Mouse (Mus musculus): ENCODE results near the gene Kyat1.
A peak's percentile ranks its signal among the peaks of the same experiment; 100 is the strongest.
"Not testable (repeated sequence)": the region's sequence is repeated elsewhere in the genome, so short reads cannot be mapped to it uniquely, and the experiment has no call there.

Kyat1 gene

GRCm38 (mm10) chr2:30173541-30174240 is 32.0 kb downstream of the Kyat1 start:
- DNase-seq (ENCODE audit: low spot score): no peak

GRCm38 (mm10) chr2:30171997-30172382 is 33.7 kb downstream of the Kyat1 start:
- DNase-seq (ENCODE audit: low spot score): no peak

GRCm38 (mm10) chr2:30171371-30171996 is 34.2 kb downstream of the Kyat1 start, which contains the start of gene Endog:
Gene Endog (plus strand): TSS chr2:30171493.
- DNase-seq (ENCODE audit: low spot score): peak; percentile 82

GRCm38 (mm10) chr2:30166677-30167076 is 39.0 kb downstream of the Kyat1 start:
- no peak for DNase-seq (ENCODE audit: low spot score)

GRCm38 (mm10) chr2:30164340-30164932 is 41.2 kb downstream of the Kyat1 start:
- DNase-seq (ENCODE audit: low spot score): no peak

- no peak for DNase-seq (ENCODE audit: low spot score)
Measured at GRCm38 (mm10) chr2:30161809-30162208, 43.8 kb downstream of the Kyat1 start.

- not testable (repeated sequence) for DNase-seq (ENCODE audit: low spot score)
Measured at GRCm38 (mm10) chr2:30159871-30160270, 45.8 kb downstream of the Kyat1 start.

GRCm38 (mm10) chr2:30152616-30153015 is 53.0 kb downstream of the Kyat1 start:
- no peak for DNase-seq (ENCODE audit: low spot score)

GRCm38 (mm10) chr2:30151840-30152239 is 53.8 kb downstream of the Kyat1 start:
- no peak for DNase-seq (ENCODE audit: low spot score)

- DNase-seq (ENCODE audit: low spot score): no peak
Measured at GRCm38 (mm10) chr2:30147466-30147865, 58.2 kb downstream of the Kyat1 start.

- DNase-seq (ENCODE audit: low spot score): no peak
Measured at GRCm38 (mm10) chr2:30144436-30144835, 61.2 kb downstream of the Kyat1 start.

GRCm38 (mm10) chr2:30140021-30140420 is 65.6 kb downstream of the Kyat1 start:
- DNase-seq (ENCODE audit: low spot score): not testable (repeated sequence)

- no peak for DNase-seq (ENCODE audit: low spot score)
Measured at GRCm38 (mm10) chr2:30136458-30136857, 69.2 kb downstream of the Kyat1 start.

All from testis, postnatal 14 days (tissue).